Mouse (Mus musculus): ENCODE measurements around the gene Arl6ip5.
A peak's percentile ranks its signal among the peaks of the same experiment; 100 is the strongest.

Gene Arl6ip5

DNA sequence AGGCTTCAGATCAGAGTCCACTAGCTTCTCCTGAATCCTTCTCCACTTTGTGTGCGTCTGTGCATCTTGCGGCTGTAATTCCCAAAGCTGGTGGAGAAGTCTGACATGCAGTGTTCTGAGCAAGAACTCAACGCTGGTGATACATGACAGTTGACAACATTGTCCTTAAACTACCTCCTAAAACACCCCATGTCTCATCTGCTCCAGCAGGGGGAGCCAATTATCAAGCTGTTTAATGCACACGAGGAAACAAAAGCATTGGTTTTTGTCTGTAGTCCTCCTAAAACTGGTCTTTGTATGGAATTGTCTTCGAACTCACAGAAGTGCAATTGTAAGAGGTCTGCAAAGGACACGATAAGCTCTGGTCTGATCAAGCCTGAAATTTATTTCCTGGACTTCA, 40.5 kb downstream of the Arl6ip5 start:
- no peak for TF ChIP-seq GATA4 (IDR thresholded peaks at IDR 0.05; ENCODE audit: insufficient replicate concordance, low read length)

DNA sequence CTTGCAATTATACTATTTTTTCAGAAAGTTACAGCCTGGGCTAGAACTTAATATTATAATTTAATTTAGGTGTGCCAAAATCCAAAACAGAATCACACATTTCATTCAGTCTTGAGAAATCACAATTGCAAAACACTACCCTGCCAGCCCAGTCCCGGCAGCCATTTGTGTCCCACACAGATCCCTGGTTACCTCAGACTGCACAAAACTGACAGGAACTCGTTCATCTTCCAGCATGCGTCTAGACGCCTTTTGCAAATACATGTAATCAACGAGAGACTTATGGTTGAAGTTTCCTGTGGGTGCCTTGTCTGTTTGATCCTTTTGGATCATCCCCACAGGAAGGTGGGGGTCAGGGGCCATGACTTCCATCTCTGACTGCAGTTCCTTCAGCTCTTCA, 41.6 kb downstream of the Arl6ip5 start:
- TF ChIP-seq GATA4 (IDR thresholded peaks at IDR 0.05; ENCODE audit: insufficient replicate concordance, low read length): no peak

DNA sequence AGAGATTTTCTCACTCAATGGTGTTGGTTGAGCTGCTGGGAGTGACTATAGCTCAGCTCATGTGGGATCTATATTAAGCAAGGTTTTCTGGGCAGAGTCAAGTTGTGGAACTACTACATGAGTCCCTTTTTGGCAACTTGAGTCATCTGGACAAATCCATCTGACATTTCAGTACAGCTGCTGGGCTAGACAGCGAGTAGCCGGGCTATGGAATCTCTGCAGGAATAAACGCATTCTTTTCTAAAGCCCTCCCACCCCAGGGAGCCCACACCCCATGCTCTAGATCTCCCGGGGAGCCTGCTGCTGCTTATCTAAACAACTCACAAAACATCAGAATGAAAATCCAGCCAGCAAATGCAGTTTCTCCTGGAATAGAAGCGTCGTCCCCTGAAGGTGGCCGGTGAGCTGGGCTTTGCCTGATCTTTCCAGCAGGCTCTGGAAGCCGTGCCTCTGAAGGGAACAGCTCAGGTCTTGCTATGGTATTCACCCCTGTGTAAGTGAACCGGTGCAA, 42.3 kb downstream of the Arl6ip5 start, which contains the start of gene Lmod3:
TSS of gene Lmod3 (minus strand) at position 49 of the 511 bp plus-strand sequence.
- no peak for TF ChIP-seq GATA4 (IDR thresholded peaks at IDR 0.05; ENCODE audit: insufficient replicate concordance, low read length)

DNA sequence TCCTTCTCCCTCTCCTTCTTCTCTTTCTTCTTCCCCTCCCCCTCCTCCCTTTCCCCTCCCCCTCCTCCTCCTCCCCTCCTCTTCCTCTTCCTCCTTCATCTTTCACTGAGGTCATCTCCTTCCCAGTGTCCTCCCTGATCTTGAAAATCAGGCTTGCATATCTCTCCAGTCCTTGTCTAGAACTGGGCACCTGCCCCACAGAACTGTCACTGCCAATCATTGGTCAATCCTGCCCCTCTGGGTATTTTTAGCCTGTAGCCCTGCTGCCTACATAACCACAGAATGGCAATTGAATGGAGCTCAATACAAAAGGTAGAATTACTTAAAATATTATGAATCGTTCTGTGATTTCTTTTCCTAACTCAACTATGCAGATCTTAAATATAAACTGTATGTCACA, 48.0 kb downstream of the Arl6ip5 start:
- TF ChIP-seq GATA4 (IDR thresholded peaks at IDR 0.05; ENCODE audit: insufficient replicate concordance, low read length): no peak

DNA sequence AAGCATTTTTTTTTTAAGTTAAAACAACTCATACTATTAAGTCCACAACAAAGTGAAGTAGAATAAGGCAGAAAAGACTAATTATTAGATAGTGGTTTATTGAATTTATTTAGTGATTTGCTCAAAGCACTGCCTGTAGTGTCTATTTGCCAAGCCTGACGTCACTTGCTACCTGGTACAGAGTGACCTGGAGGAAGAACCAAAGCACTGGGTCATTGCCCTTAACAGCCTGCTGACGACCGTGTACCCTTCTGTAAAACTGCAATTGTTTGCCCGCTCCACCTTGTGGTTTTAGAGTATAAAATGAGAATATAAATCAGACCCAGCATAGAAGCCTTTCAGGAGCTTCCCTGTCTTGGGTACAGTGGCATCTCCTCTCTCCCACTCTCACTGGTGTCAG, 51.7 kb downstream of the Arl6ip5 start:
- TF ChIP-seq GATA4 (IDR thresholded peaks at IDR 0.05; ENCODE audit: insufficient replicate concordance, low read length): no peak

DNA sequence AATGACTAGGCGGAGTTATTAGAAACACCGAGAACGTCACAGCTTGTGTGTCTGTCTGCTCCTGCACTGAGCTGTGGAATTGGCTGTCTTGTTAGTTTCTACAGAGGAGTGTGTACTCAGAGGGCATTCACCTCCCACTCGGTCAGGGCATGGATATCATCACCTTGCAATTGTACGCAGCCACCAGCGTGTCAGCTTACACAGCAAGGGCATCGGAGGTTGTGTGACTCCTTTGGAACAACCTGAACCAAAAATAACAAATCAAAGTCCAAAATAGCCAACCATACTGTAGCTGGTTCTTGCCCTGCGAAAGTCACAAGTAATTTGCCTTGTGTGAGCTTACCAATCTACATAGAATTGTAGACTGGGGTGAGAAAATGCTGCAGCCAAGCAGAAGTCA, 54.8 kb downstream of the Arl6ip5 start:
- TF ChIP-seq GATA4 (IDR thresholded peaks at IDR 0.05; ENCODE audit: insufficient replicate concordance, low read length): no peak

DNA sequence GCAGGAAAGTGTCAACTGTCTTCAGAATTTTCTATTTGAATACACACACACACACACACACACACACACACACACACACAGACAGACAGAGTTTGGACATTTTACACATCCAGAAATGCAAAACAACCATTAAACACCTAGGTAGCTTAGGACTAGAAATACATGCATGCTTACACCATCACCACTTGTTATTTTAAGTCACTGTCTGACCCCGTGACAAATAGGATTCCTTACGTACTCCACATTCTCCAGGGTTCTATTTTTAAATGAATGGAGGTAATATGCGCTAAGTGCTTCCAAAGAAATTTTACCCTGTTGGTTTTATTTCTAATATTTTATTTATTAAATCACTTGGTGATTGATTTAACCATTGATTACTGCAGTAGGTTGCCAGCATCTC, 55.2 kb downstream of the Arl6ip5 start:
- TF ChIP-seq GATA4 (IDR thresholded peaks at IDR 0.05; ENCODE audit: insufficient replicate concordance, low read length): no peak

DNA sequence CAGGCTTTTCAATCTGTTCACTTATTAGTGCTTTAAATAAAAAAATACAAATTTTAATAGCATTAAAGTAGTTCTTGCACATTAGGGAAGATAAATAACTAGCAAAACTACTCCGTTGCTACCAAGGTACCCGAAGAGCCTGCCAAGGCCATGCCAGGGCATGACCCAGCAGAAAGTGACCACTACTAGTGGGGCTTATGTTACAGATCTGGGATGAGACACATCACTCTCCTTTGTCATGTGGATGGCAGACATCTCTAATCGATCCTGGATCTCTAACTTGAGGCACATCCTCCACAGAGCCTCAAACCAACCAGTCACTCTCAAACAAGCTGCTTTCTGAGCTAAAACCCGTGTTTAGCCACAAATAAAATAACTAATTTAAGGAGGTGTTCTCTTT, 56.2 kb downstream of the Arl6ip5 start:
- no peak for TF ChIP-seq GATA4 (IDR thresholded peaks at IDR 0.05; ENCODE audit: insufficient replicate concordance, low read length)

DNA sequence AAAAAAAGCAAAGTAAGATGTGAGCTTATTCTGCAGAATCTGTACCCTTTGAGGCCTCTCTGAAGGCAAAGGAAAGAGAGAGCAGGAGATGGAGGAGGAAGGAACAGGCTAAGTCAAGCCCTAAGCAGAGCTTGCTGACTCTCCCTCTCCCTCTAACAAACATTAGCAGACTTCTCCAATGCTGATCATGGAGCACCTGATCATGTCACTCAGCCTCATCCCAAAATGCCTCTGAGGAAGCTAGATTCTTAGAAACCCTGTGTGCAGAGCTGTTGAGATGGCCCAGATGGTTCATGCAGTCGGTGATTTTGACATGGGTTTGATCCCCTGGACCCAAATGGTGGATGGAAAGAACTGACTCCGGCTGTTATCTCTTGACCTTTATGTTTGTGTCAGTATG, 56.6 kb downstream of the Arl6ip5 start:
- no peak for TF ChIP-seq GATA4 (IDR thresholded peaks at IDR 0.05; ENCODE audit: insufficient replicate concordance, low read length)

DNA sequence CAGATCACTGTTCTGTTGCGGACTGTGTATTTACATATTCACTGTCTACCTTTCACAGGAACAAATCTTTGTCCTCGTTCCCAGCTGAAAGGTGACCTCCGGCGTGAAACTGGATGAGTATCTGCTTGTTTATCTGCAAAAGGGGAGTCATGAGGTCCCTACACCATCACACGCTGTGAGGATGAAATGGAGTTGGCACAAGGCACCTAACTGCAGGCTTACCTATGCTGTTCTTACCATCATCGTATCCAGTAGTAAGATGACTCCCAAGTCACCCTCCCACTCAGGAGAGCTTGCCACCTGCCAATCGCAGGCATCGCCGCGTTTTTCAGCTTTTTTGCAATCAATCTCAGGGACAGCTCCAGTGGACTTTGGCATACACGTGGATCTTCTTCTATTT, 59.1 kb downstream of the Arl6ip5 start:
- TF ChIP-seq GATA4 (IDR thresholded peaks at IDR 0.05; ENCODE audit: insufficient replicate concordance, low read length): peak; percentile 76; the same call in 1 of the 2 replicates

DNA sequence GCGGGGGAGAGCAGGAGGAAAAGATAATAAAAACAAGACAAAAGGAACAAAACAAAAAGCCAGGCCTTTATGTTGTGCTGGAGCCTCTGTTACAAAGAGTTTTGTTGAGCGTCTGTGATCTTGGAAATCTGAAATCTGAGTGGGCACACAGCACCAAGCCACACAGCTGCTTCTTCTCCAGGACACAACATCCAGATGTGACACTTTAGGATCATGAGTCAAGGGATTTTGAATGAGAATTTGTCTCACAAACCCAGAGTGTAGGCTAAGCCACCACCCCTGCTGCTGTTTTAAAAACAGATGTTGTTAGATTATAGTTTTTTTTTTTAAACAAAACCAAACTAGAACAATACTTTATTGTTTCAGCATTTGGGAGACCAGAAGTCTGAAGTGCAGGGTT, 61.9 kb downstream of the Arl6ip5 start:
- no peak for TF ChIP-seq GATA4 (IDR thresholded peaks at IDR 0.05; ENCODE audit: insufficient replicate concordance, low read length)

DNA sequence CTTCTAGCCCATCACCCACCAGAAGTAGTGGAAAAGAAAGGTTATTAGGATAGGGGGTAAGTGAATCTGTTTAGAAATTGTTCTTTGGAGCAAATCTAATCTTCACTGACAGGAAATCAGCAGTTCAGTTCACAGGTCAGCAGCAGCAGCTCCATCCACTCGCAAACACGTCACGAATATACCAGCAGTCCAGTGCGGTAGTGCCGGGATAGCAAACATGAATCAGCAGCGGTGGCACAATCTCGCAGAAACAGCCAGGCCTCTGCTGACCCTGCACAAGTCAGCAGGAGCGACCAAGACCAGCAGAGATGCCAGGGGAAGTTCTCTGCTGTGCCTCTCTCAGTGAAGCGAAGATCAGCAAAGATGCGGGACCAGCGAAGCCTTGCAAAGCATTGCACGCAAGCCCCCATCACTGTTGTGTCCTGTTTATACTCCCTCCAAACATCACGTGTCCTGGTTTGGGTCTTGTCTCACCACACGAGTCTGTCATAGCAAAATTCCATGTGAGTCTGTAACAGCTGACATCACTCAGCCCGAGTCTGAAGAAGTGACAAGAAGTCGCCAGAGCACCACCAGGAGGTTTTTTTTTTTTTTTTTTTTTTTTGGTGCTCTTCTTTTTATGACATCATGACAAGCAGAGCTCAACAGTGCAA, 62.7 kb downstream of the Arl6ip5 start:
- TF ChIP-seq GATA4 (IDR thresholded peaks at IDR 0.05; ENCODE audit: insufficient replicate concordance, low read length): no peak

DNA sequence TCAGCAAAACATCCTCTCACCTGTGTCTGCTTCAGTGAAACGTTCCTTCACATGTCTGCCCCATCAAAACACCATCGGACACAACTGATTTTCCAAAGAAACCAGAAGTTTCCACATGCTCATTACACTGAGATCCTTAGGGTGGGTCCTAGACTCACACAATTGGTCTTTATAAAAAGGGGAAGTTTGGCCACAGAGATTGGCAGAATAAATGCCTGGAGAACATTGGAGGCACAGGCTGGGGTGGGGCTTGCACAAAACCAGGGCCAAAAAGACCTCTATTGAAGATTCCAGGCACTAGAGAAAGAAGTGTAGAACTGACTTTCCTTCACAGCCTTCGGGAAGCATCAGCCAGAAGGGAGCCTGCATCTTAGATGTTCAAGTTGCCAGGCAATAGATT, 63.3 kb downstream of the Arl6ip5 start:
- TF ChIP-seq GATA4 (IDR thresholded peaks at IDR 0.05; ENCODE audit: insufficient replicate concordance, low read length): no peak

DNA sequence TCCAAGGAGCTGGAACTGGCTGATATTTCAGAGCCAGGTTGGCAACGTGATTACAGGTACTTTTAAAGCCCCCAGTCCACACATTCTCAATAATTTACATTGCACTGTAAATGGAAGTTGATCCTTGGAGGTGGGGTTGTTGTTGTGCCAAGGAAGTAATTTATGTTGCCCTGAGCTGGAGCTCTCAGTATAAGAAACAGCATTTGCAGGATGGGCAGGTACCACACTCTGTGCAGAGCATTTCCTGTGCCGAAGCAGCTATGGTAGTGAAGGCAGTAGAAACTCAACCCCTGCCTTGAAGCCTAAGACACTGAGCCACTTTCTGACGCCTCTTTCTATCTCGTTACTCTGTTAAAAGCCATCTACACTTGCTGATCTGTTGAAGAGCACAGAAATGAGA, 65.3 kb downstream of the Arl6ip5 start:
- TF ChIP-seq GATA4 (IDR thresholded peaks at IDR 0.05; ENCODE audit: insufficient replicate concordance, low read length): no peak

DNA sequence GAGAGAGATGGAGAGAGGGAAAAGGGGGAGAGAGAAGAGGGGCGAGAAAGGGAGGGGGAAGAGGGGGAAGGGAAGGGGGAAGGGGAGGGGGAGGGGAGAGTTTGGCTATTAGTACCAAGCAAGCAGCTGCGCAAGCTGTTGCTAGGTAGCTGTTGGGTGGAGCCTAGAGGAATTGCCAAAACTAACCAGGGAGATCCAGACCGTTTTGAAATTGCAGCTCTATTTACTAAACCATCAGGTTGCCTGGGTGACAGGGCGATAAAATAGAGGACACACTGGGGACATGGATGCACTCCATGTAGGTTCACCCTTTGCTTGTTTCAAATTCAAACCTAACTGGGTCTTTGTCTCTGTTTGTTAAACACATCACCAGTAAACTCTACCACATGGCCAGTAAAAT, 65.9 kb downstream of the Arl6ip5 start:
- peak; percentile 55; the same call in 1 of the 2 replicates for TF ChIP-seq GATA4 (IDR thresholded peaks at IDR 0.05; ENCODE audit: insufficient replicate concordance, low read length)

DNA sequence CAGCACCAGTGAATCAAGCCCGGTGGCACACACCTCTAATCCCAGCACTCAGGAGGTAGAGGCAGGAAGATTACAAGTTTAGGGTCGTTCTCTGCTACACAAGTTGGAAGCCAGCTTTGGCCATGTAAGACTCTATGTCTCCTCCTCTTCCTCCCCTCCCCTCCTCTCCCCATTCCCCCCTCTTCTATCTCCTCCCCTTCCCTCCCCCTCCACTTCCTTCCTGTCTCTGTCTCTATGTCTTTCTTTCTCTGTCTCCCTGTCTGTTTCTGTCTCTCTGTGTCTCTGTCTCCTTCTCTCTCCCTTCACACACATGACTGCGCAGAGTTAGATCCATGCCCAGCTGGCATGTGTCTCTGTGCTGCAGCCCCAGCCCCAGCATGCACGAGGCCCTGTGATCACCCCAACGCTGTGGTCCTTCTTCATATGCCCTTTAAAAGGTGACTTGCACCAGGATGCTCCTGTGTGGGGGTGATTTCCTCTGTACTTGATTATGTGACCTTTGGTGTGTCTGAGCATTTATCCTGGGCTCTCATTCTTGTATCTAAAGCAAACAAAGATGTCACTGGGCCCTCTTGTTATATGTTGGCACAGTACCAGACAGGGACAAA, 66.5 kb downstream of the Arl6ip5 start:
- no peak for TF ChIP-seq GATA4 (IDR thresholded peaks at IDR 0.05; ENCODE audit: insufficient replicate concordance, low read length)

Measured in liver, adult (tissue).